Mouse (Mus musculus) ES-E14 (cell line): Measurements from ENCODE around the gene Sumf1.

Experiments used
- CHD2 ChIP-seq: IDR thresholded peaks from 2 replicates; pipeline ENCODE4 v1.6.1; 2014; ENCODE audit warnings: mild to moderate bottlenecking, low read depth, low read length, inconsistent platforms
- HCFC1 ChIP-seq: IDR thresholded peaks from 2 replicates; pipeline ENCODE4 v1.6.1; 2012; ENCODE audit warnings: low read length, inconsistent platforms, borderline replicate concordance; ENCODE audit not compliant: insufficient read depth
- MAFK ChIP-seq: IDR thresholded peaks from 2 replicates; pipeline ENCODE4 v1.6.1; 2014; ENCODE audit warnings: mild to moderate bottlenecking, low read depth, low read length, inconsistent platforms; ENCODE audit not compliant: insufficient read depth
- ZC3H11A ChIP-seq: IDR thresholded peaks from 2 replicates; pipeline ENCODE4 v1.6.1; 2012; ENCODE audit warnings: low read depth, mild to moderate bottlenecking, inconsistent platforms, low read length, borderline replicate concordance
- ZNF384 ChIP-seq: IDR thresholded peaks from 2 replicates; pipeline ENCODE4 v1.6.1; 2012; ENCODE audit warnings: low read depth, low read length, inconsistent platforms

DNA sequence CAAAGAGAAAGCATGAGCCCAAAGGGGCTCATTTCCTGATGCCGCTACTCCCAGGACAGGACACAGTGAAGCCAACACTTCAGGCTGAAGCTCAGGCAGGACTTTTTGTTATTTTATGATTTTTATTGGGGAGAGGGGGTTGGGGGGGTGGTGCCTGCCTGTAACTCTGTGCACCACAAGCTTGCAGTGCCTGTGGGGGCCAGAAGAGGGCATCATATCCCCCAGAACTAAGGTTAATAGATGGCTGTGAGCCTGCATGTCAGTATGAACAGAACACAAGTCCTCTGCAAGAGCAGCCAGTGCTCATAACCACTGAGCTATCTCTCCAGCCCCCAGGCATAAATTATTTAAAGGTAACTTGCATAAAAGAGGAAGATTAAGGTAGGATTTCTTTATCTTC lies 13.2 kb downstream of the Sumf1 start:
- no peak for TF ChIP-seq HCFC1
- TF ChIP-seq ZNF384 = no peak
- no peak for TF ChIP-seq CHD2
- TF ChIP-seq ZC3H11A = 0 out of 2 replicates have a peak, but pooled peaks have one; percentile 32
- no peak for TF ChIP-seq MAFK
